In the genomic region with DNA sequence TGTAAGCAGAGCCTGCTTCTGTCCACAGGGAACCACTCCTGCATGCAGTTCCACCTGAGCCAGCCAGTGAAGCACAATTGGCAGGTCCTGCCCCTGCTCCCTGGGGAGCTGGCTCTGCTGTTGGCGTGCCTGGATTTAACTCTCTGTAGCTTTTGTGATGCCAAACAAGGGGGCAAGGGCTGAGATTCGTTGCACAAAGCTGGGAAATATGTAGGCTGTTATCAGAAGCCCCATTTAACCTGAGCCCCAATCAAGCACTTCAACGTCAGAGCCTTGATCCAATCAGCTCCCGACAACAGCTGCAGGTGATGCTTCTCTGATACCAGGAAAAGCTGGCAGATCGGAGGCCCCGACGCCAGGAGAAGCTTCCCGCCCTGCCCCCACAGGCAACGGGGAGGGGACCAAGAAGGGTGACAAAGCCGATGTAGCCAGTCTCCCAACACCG, we compare ENCODE assay signal across 8 mouse cellular contexts. TPM values are rescaled to one million over a fixed set of nuclear protein-coding genes. Genes with fewer than 3 reads are reported as not detected.
DNase-seq lines count a peak whose midpoint lies in the region; ATAC-seq and TF ChIP-seq lines count a peak whose summit lies in the region.

No protein-coding gene starts in this region.

- TF ChIP-seq CTCF in layer of hippocampus, adult 2 months (conservative IDR thresholded peaks at IDR 0.05), result no peak

- peaks cover 91% of the 10 kb centered on the region for H3K27me3 ChIP-seq in heart, embryonic 10.5 days (ENCODE audit: insufficient read depth, poor library complexity, severe bottlenecking)
- peaks cover 45% of the 10 kb centered on the region for H3K27me3 ChIP-seq in embryonic facial prominence, embryonic 14.5 days (replicated peaks; ENCODE audit: control insufficient read depth, insufficient read depth, low read length)
- H3K27me3 ChIP-seq in neural tube, embryonic 13.5 days, result no peaks in the 10 kb centered on the region
- peaks cover 79% of the 10 kb centered on the region for H3K27me3 ChIP-seq in liver, embryonic 12.5 days (replicated peaks)

- no peaks in the 10 kb centered on the region for H3K36me3 ChIP-seq in heart, embryonic 10.5 days
- H3K36me3 ChIP-seq in embryonic facial prominence, embryonic 14.5 days (ENCODE audit: control insufficient read depth, insufficient read depth, low read length), result no peaks in the 10 kb centered on the region
- no peaks in the 10 kb centered on the region for H3K36me3 ChIP-seq in neural tube, embryonic 13.5 days
- H3K36me3 ChIP-seq in liver, embryonic 12.5 days, result no peaks in the 10 kb centered on the region

- peak overlapping the region; percentile 15; the same call in 1 of the 2 replicates for H3K4me2 ChIP-seq in embryonic facial prominence, embryonic 14.5 days (ENCODE audit: low read depth, low read length)
- peak overlapping the region; percentile 85 for H3K4me2 ChIP-seq in neural tube, embryonic 13.5 days
- H3K4me2 ChIP-seq in liver, embryonic 12.5 days, result no peak overlapping the region

- WGBS in heart, embryonic 10.5 days, result 3% methylated on average over 11 of the region's 11 CpGs
- 1% methylated on average over 11 of the region's 11 CpGs for WGBS in embryonic facial prominence, embryonic 14.5 days
- under 1% methylated on average over 11 of the region's 11 CpGs for WGBS in neural tube, embryonic 13.5 days
- 2% methylated on average over 11 of the region's 11 CpGs for WGBS in liver, embryonic 12.5 days (ENCODE audit: insufficient replicate concordance)

- H3K4me3 ChIP-seq in heart, embryonic 10.5 days, result 0 out of 2 replicates have a peak overlapping the region, but pooled peaks have one; percentile 24
- no peak overlapping the region for H3K4me3 ChIP-seq in embryonic facial prominence, embryonic 14.5 days (ENCODE audit: low read depth, low read length)
- peak overlapping the region; percentile 54 for H3K4me3 ChIP-seq in layer of hippocampus, adult 2 months
- peak overlapping the region; percentile 58 for H3K4me3 ChIP-seq in neural tube, embryonic 13.5 days
- H3K4me3 ChIP-seq in liver, embryonic 12.5 days, result no peak overlapping the region

- no peak overlapping the region for H3K27ac ChIP-seq in heart, embryonic 10.5 days
- H3K27ac ChIP-seq in embryonic facial prominence, embryonic 14.5 days (replicated peaks; ENCODE audit: low read depth, low read length), result 0 out of 2 replicates have a peak overlapping the region, but pooled peaks have one; percentile 33
- peak overlapping the region; percentile 65; the same call in 1 of the 2 replicates for H3K27ac ChIP-seq in layer of hippocampus, adult 2 months
- peak overlapping the region; percentile 92 for H3K27ac ChIP-seq in neural tube, embryonic 13.5 days (replicated peaks)
- H3K27ac ChIP-seq in liver, embryonic 12.5 days, result no peak overlapping the region

- H3K4me1 ChIP-seq in heart, embryonic 10.5 days, result peaks cover 13% of the 10 kb centered on the region
- H3K4me1 ChIP-seq in embryonic facial prominence, embryonic 14.5 days (ENCODE audit: control insufficient read depth, insufficient read depth, low read length), result no peaks in the 10 kb centered on the region
- H3K4me1 ChIP-seq in neural tube, embryonic 13.5 days (replicated peaks), result peaks cover 69% of the 10 kb centered on the region
- no peaks in the 10 kb centered on the region for H3K4me1 ChIP-seq in liver, embryonic 12.5 days

- ATAC-seq in embryonic facial prominence, embryonic 14.5 days (ENCODE audit: low read depth), result peak; percentile 68
- peak; percentile 55 for ATAC-seq in neural tube, embryonic 13.5 days (ENCODE audit: low read depth)
- ATAC-seq in liver, embryonic 12.5 days, result no peak

- no peaks in the 10 kb centered on the region for H3K9me3 ChIP-seq in heart, embryonic 10.5 days
- H3K9me3 ChIP-seq in embryonic facial prominence, embryonic 14.5 days (ENCODE audit: control insufficient read depth, low read length), result no peaks in the 10 kb centered on the region
- no peaks in the 10 kb centered on the region for H3K9me3 ChIP-seq in neural tube, embryonic 13.5 days
- no peaks in the 10 kb centered on the region for H3K9me3 ChIP-seq in liver, embryonic 12.5 days (replicated peaks)

- DNase-seq in heart, embryonic 10.5 days (ENCODE audit: low spot score), result no peak
- no peak for DNase-seq in heart, adult 9 months (ENCODE audit: low spot score in 2 of 2)
- peak; percentile 48 for DNase-seq in embryonic facial prominence, embryonic 14.5 days (ENCODE audit: low spot score)
- DNase-seq in layer of hippocampus, adult 2 months (ENCODE audit: low spot score in 2 of 2), result peak; percentile 68 to 78
- DNase-seq in thymus, postnatal 0 days (ENCODE audit: low spot score), result no peak
- DNase-seq in adrenal gland, postnatal 4 days (ENCODE audit: low spot score in 2 of 2), result no peak

- H3K9ac ChIP-seq in embryonic facial prominence, embryonic 14.5 days (ENCODE audit: low read depth, low read length), result 0 out of 2 replicates have a peak overlapping the region, but pooled peaks have one; percentile 14
- peak overlapping the region; percentile 81 for H3K9ac ChIP-seq in neural tube, embryonic 13.5 days
- H3K9ac ChIP-seq in liver, embryonic 12.5 days, result no peak overlapping the region

RNA-seq across cellular contexts. Expression of a gene that starts 2.5 kb away (rescaled TPM):
- polyA plus RNA-seq in heart, embryonic 10.5 days (2016; fragmentation: Nextera tagmentation; extraction: Ambion mirVana), result 0.22 and 0.84 TPM in 2 replicates
- polyA plus RNA-seq in embryonic facial prominence, embryonic 14.5 days (2014; fragmentation: Nextera tagmentation; extraction: Ambion mirVana), result 2.4 and 2.8 TPM in 2 replicates
- total RNA-seq in layer of hippocampus, adult 2 months (2021), result 100 to 1,000 TPM; 150 to 169 TPM
- 38.2 and 44.3 TPM in 2 replicates for polyA plus RNA-seq in neural tube, embryonic 13.5 days (2015; fragmentation: Nextera tagmentation; extraction: Ambion mirVana)
- polyA plus RNA-seq in thymus, postnatal 0 days (2015; fragmentation: Nextera tagmentation; extraction: Ambion mirVana), result 0.30 and 0.39 TPM in 2 replicates
- 0.12 and 0.26 TPM in 2 replicates for polyA plus RNA-seq in liver, embryonic 12.5 days (2016; fragmentation: Nextera tagmentation; extraction: Ambion mirVana)
- 10 to 100 TPM; 12.5 to 13.0 TPM for total RNA-seq in adrenal gland, postnatal 4 days (2021)

Comparison
In these comparisons a context has a peak if more than half of its experiments do, and no peak if none do; other contexts are left out.
1. DNase-seq: peak in embryonic facial prominence, embryonic 14.5 days (single experiment) and layer of hippocampus, adult 2 months (2 of 2); none in heart, embryonic 10.5 days (single experiment), heart, adult 9 months (0 of 2), thymus, postnatal 0 days (single experiment) and adrenal gland, postnatal 4 days (0 of 2).
2. H3K27ac ChIP-seq: peak in embryonic facial prominence, embryonic 14.5 days (single experiment), layer of hippocampus, adult 2 months (single experiment) and neural tube, embryonic 13.5 days (single experiment); none in heart, embryonic 10.5 days (single experiment) and liver, embryonic 12.5 days (single experiment).
3. H3K4me3 ChIP-seq: peak in heart, embryonic 10.5 days (single experiment), layer of hippocampus, adult 2 months (single experiment) and neural tube, embryonic 13.5 days (single experiment); none in embryonic facial prominence, embryonic 14.5 days (single experiment) and liver, embryonic 12.5 days (single experiment).
4. RNA of a gene that starts 2.5 kb away (polyA plus RNA-seq): 38.2 to 44.3 TPM in neural tube, embryonic 13.5 days; 2.4 to 2.8 TPM in embryonic facial prominence, embryonic 14.5 days, 0.22 to 0.84 TPM in heart, embryonic 10.5 days, 0.30 to 0.39 TPM in thymus, postnatal 0 days and 0.12 to 0.26 TPM in liver, embryonic 12.5 days; every median in the first group is over 10 times any median in the second.